Mouse (Mus musculus): ENCODE measurements around the gene Ccdc22. TPM values are rescaled to one million over a fixed set of nuclear protein-coding genes. Genes with fewer than 3 reads are reported as not detected.

The Ccdc22 gene
- polyA plus RNA-seq, 1 experiment from 2014 or later = 32.6 TPM

GRCm38 (mm10) chrX:7617889-7618551 is 12.7 kb upstream of the Ccdc22 start:
- H3K4me1 ChIP-seq (ENCODE audit: control insufficient read depth, insufficient read depth, low read length) = no peaks in the 10 kb centered on the region
- H3K9me3 ChIP-seq (ENCODE audit: control insufficient read depth, low read length) = no peaks in the 10 kb centered on the region
- no peaks in the 10 kb centered on the region for H3K36me3 ChIP-seq (ENCODE audit: control insufficient read depth, insufficient read depth, low read length)
- no peak overlapping the region for H3K9ac ChIP-seq (ENCODE audit: low read depth, low read length)
- no peak for ATAC-seq (ENCODE audit: low FRiP score, low TSS enrichment)
- 83% methylated on average over 12 of the region's 12 CpGs for WGBS
- no peak overlapping the region for H3K4me3 ChIP-seq (ENCODE audit: low read length)
- H3K27ac ChIP-seq (ENCODE audit: low read depth, low read length) = no peak overlapping the region
- H3K27me3 ChIP-seq (ENCODE audit: control insufficient read depth, insufficient read depth, low read length) = no peaks in the 10 kb centered on the region
- H3K4me2 ChIP-seq (replicated peaks; ENCODE audit: low read depth, low read length) = no peak overlapping the region

- peak overlapping the region; percentile 60 for H3K4me2 ChIP-seq (replicated peaks; ENCODE audit: low read depth, low read length)
- H3K36me3 ChIP-seq (ENCODE audit: control insufficient read depth, insufficient read depth, low read length) = no peaks in the 10 kb centered on the region
- no peaks in the 10 kb centered on the region for H3K27me3 ChIP-seq (ENCODE audit: control insufficient read depth, insufficient read depth, low read length)
- 0 out of 2 replicates have a peak overlapping the region, but pooled peaks have one; percentile 18 for H3K9ac ChIP-seq (ENCODE audit: low read depth, low read length)
- H3K9me3 ChIP-seq (ENCODE audit: control insufficient read depth, low read length) = no peaks in the 10 kb centered on the region
- H3K4me1 ChIP-seq (ENCODE audit: control insufficient read depth, insufficient read depth, low read length) = no peaks in the 10 kb centered on the region
- WGBS = 23% methylated on average over 26 of the region's 26 CpGs
- no peak for ATAC-seq (ENCODE audit: low FRiP score, low TSS enrichment)
- H3K4me3 ChIP-seq (ENCODE audit: low read length) = peak overlapping the region; percentile 36
- no peak overlapping the region for H3K27ac ChIP-seq (ENCODE audit: low read depth, low read length)
Observed at GRCm38 (mm10) chrX:7610536-7611258, 5.4 kb upstream of the Ccdc22 start.

GRCm38 (mm10) chrX:7610035-7610434 is 4.7 kb upstream of the Ccdc22 start:
- Histone ChIP-seq H3K4me1 (ENCODE audit: control insufficient read depth, insufficient read depth, low read length) (no peaks in the 10 kb centered on the region), H3K9ac (ENCODE audit: low read depth, low read length) (no peak overlapping the region), H3K4me2 (replicated peaks; ENCODE audit: low read depth, low read length) (peak overlapping the region; percentile 60), H3K36me3 (ENCODE audit: control insufficient read depth, insufficient read depth, low read length) (no peaks in the 10 kb centered on the region), H3K4me3 (ENCODE audit: low read length) (peak overlapping the region; percentile 36; the same call in 1 of the 2 replicates), H3K27ac (ENCODE audit: low read depth, low read length) (no peak overlapping the region), H3K9me3 (ENCODE audit: control insufficient read depth, low read length) (no peaks in the 10 kb centered on the region), H3K27me3 (ENCODE audit: control insufficient read depth, insufficient read depth, low read length) (no peaks in the 10 kb centered on the region)
- no peak for ATAC-seq (ENCODE audit: low FRiP score, low TSS enrichment)
- 35% methylated on average over 21 of the region's 21 CpGs for WGBS

GRCm38 (mm10) chrX:7606783-7607182 is 1.5 kb upstream of the Ccdc22 start, which contains the start of gene Cacna1f:
Gene Cacna1f, plus strand, starts transcription at chrX:7607083.
- WGBS = 82% methylated on average over 6 of the region's 6 CpGs
- Histone ChIP-seq H3K4me3 (ENCODE audit: low read length) (no peak within 1 kb of the TSS), H3K9me3 (ENCODE audit: control insufficient read depth, low read length) (no peaks in the 10 kb centered on the region), H3K9ac (ENCODE audit: low read depth, low read length) (no peak within 1 kb of the TSS), H3K27me3 (ENCODE audit: control insufficient read depth, insufficient read depth, low read length) (no peaks in the 10 kb centered on the region), H3K4me1 (ENCODE audit: control insufficient read depth, insufficient read depth, low read length) (no peaks in the 10 kb centered on the region), H3K36me3 (ENCODE audit: control insufficient read depth, insufficient read depth, low read length) (no peaks in the 10 kb centered on the region), H3K4me2 (replicated peaks; ENCODE audit: low read depth, low read length) (no peak within 1 kb of the TSS), H3K27ac (ENCODE audit: low read depth, low read length) (no peak within 1 kb of the TSS)
- ATAC-seq (ENCODE audit: low FRiP score, low TSS enrichment) = no peak

GRCm38 (mm10) chrX:7605575-7605941 is 241 bp upstream of the Ccdc22 start:
- WGBS = 40% methylated on average over 8 of the region's 8 CpGs

GRCm38 (mm10) chrX:7604004-7604403 is 1.3 kb downstream of the Ccdc22 start:
- Histone ChIP-seq H3K9ac (ENCODE audit: low read depth, low read length) (no peak overlapping the region), H3K4me1 (ENCODE audit: control insufficient read depth, insufficient read depth, low read length) (no peaks in the 10 kb centered on the region), H3K27me3 (ENCODE audit: control insufficient read depth, insufficient read depth, low read length) (no peaks in the 10 kb centered on the region), H3K27ac (ENCODE audit: low read depth, low read length) (no peak overlapping the region), H3K9me3 (ENCODE audit: control insufficient read depth, low read length) (no peaks in the 10 kb centered on the region), H3K4me3 (ENCODE audit: low read length) (peak overlapping the region; percentile 44; the same call in 1 of the 2 replicates), H3K4me2 (replicated peaks; ENCODE audit: low read depth, low read length) (peak overlapping the region; percentile 36), H3K36me3 (ENCODE audit: control insufficient read depth, insufficient read depth, low read length) (no peaks in the 10 kb centered on the region; the same call in 1 of the 2 replicates)
- no peak for ATAC-seq (ENCODE audit: low FRiP score, low TSS enrichment)
- 89% methylated on average over 7 of the region's 7 CpGs for WGBS

More at GRCm38 (mm10) chrX:7605575-7605941, 241 bp upstream of the Ccdc22 start:
- peak; percentile 22 for ATAC-seq (ENCODE audit: low FRiP score, low TSS enrichment)
- no peaks in the 10 kb centered on the region for H3K36me3 ChIP-seq (ENCODE audit: control insufficient read depth, insufficient read depth, low read length)
- no peak overlapping the region for H3K4me2 ChIP-seq (replicated peaks; ENCODE audit: low read depth, low read length)
- no peak overlapping the region for H3K9ac ChIP-seq (ENCODE audit: low read depth, low read length)
- peak overlapping the region; percentile 44; the same call in 1 of the 2 replicates for H3K4me3 ChIP-seq (ENCODE audit: low read length)
- H3K27ac ChIP-seq (ENCODE audit: low read depth, low read length) = no peak overlapping the region
- H3K4me1 ChIP-seq (ENCODE audit: control insufficient read depth, insufficient read depth, low read length) = no peaks in the 10 kb centered on the region
- H3K27me3 ChIP-seq (ENCODE audit: control insufficient read depth, insufficient read depth, low read length) = no peaks in the 10 kb centered on the region
- no peaks in the 10 kb centered on the region for H3K9me3 ChIP-seq (ENCODE audit: control insufficient read depth, low read length)

- ATAC-seq (ENCODE audit: low FRiP score, low TSS enrichment) = no peak
- Histone ChIP-seq H3K4me1 (ENCODE audit: control insufficient read depth, insufficient read depth, low read length) (no peaks in the 10 kb centered on the region), H3K27me3 (ENCODE audit: control insufficient read depth, insufficient read depth, low read length) (no peaks in the 10 kb centered on the region), H3K27ac (ENCODE audit: low read depth, low read length) (no peak overlapping the region), H3K9ac (ENCODE audit: low read depth, low read length) (no peak overlapping the region), H3K36me3 (ENCODE audit: control insufficient read depth, insufficient read depth, low read length) (peaks cover 18% of the 10 kb centered on the region; the same call in 1 of the 2 replicates), H3K4me2 (replicated peaks; ENCODE audit: low read depth, low read length) (no peak overlapping the region), H3K4me3 (ENCODE audit: low read length) (no peak overlapping the region), H3K9me3 (ENCODE audit: control insufficient read depth, low read length) (no peaks in the 10 kb centered on the region)
- WGBS = 86% methylated on average over 9 of the region's 9 CpGs
Observed at GRCm38 (mm10) chrX:7595371-7595770, 9.9 kb downstream of the Ccdc22 start.

- H3K9me3 ChIP-seq (ENCODE audit: control insufficient read depth, low read length) = no peaks in the 10 kb centered on the region
- no peaks in the 10 kb centered on the region for H3K27me3 ChIP-seq (ENCODE audit: control insufficient read depth, insufficient read depth, low read length)
- ATAC-seq (ENCODE audit: low FRiP score, low TSS enrichment) = no peak
- no peak overlapping the region for H3K27ac ChIP-seq (ENCODE audit: low read depth, low read length)
- H3K9ac ChIP-seq (ENCODE audit: low read depth, low read length) = no peak overlapping the region
- 93% methylated on average over 4 of the region's 5 CpGs for WGBS
- H3K4me1 ChIP-seq (ENCODE audit: control insufficient read depth, insufficient read depth, low read length) = no peaks in the 10 kb centered on the region
- H3K4me2 ChIP-seq (replicated peaks; ENCODE audit: low read depth, low read length) = no peak overlapping the region
- H3K36me3 ChIP-seq (ENCODE audit: control insufficient read depth, insufficient read depth, low read length) = no peaks in the 10 kb centered on the region
- H3K4me3 ChIP-seq (ENCODE audit: low read length) = no peak overlapping the region
Observed at GRCm38 (mm10) chrX:7586356-7586755, 19.0 kb downstream of the Ccdc22 start.

GRCm38 (mm10) chrX:7583881-7584280 is 21.4 kb downstream of the Ccdc22 start:
- no peak overlapping the region for H3K9ac ChIP-seq (ENCODE audit: low read depth, low read length)
- H3K36me3 ChIP-seq (ENCODE audit: control insufficient read depth, insufficient read depth, low read length) = no peaks in the 10 kb centered on the region
- 90% methylated on average over 11 of the region's 11 CpGs for WGBS
- no peak overlapping the region for H3K4me2 ChIP-seq (replicated peaks; ENCODE audit: low read depth, low read length)
- no peak overlapping the region for H3K4me3 ChIP-seq (ENCODE audit: low read length)
- no peak for ATAC-seq (ENCODE audit: low FRiP score, low TSS enrichment)
- H3K4me1 ChIP-seq (ENCODE audit: control insufficient read depth, insufficient read depth, low read length) = no peaks in the 10 kb centered on the region
- no peak overlapping the region for H3K27ac ChIP-seq (ENCODE audit: low read depth, low read length)
- H3K27me3 ChIP-seq (ENCODE audit: control insufficient read depth, insufficient read depth, low read length) = no peaks in the 10 kb centered on the region
- H3K9me3 ChIP-seq (ENCODE audit: control insufficient read depth, low read length) = no peaks in the 10 kb centered on the region
